In the genomic region with DNA sequence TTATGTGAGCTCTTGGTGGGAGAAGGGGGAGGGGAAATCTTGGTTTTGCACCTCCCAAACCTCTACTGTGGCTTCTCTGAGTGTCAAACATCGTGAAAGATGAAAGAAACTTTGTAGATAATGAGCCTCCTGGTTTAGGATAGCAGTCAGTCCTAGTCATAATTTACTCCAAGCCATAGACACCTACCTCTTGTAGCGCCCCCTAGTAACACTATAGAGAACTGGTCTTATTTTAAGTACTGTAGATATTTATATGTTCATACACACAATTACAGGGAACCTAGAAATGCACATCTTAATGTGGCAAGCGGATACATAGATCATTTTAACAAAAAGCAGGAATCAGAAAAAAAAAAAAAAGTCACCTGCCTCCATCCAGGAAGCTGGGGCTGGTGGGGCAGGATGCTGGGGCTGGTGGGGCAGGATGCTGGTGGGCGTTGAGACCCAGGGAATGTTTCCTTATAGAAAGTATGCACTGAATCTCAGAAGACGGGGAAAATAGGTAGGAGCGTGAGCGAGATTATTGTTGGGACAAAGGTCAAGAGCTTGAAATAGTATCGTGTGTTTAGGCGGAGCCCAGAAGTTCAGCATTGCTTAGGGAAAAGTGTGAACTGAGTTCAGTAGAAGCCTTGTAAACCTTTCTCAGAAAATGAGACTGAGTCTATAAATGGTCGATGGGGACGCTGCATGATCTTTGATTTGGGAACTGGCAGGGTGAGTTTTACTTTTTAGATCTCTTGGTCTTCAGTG, we compare ENCODE assay signal across 12 mouse cellular contexts. TPM values are rescaled to one million over a fixed set of nuclear protein-coding genes. Genes with fewer than 3 reads are reported as not detected.
DNase-seq lines count a peak whose midpoint lies in the region; ATAC-seq and TF ChIP-seq lines count a peak whose summit lies in the region.
"Had no signal": no experiment of that assay in that cellular context is flagged by ENCODE, and none has a peak within 500 bp of the region (broad histone marks: within the 10 kb centered on the region; RNA-seq: fewer than 3 reads in every experiment).

No protein-coding gene starts in this region.

- ATAC-seq in frontal cortex, adult (ENCODE audit: low TSS enrichment): no peak

- TF ChIP-seq CTCF in cerebellum, adult 2 months (IDR thresholded peaks at IDR 0.05; ENCODE audit: borderline replicate concordance, insufficient read depth, low read depth, low read length): no peak
- no peak for TF ChIP-seq CTCF in kidney, adult 2 months (conservative IDR thresholded peaks at IDR 0.05; ENCODE audit: insufficient read depth, insufficient read length, low read depth, low read length)
- TF ChIP-seq CTCF in E14TG2a.4 (conservative IDR thresholded peaks at IDR 0.05; ENCODE audit: low read length): peak; percentile 53

- no peaks in the 10 kb centered on the region; the same call in 1 of the 2 replicates for H3K9me3 ChIP-seq in E14TG2a.4 (ENCODE audit: low read length)
- H3K9me3 ChIP-seq: forebrain, embryonic 10.5 days; heart, embryonic 13.5 days had no signal

- TF ChIP-seq POLR2A in cerebellum, adult 2 months (IDR thresholded peaks at IDR 0.05; ENCODE audit: borderline replicate concordance, insufficient read depth, low read length): no peak
- TF ChIP-seq POLR2A in kidney, adult 2 months (IDR thresholded peaks at IDR 0.05; ENCODE audit: low read depth, low read length): no peak

- no peaks in the 10 kb centered on the region for H3K4me1 ChIP-seq in cerebellum, adult 2 months (ENCODE audit: control insufficient read depth, insufficient read depth, low read length)
- no peaks in the 10 kb centered on the region for H3K4me1 ChIP-seq in kidney, adult 2 months (ENCODE audit: control insufficient read depth, insufficient read depth, low read length)
- H3K4me1 ChIP-seq in E14TG2a.4 (replicated peaks; ENCODE audit: low read depth, low read length): peaks cover 8% of the 10 kb centered on the region; the same call in 1 of the 2 replicates
- H3K4me1 ChIP-seq: forebrain, embryonic 10.5 days; heart, embryonic 13.5 days had no signal

- WGBS in cerebellum, adult 2 months: 82% methylated on average over 11 of the region's 11 CpGs
- WGBS in kidney, adult 2 months: 49% methylated on average over 11 of the region's 11 CpGs

- no peaks in the 10 kb centered on the region for H3K36me3 ChIP-seq in kidney, adult 2 months (ENCODE audit: control insufficient read depth, insufficient read depth, low read length)
- H3K36me3 ChIP-seq in E14TG2a.4 (ENCODE audit: insufficient read depth, low read length): no peaks in the 10 kb centered on the region
- H3K36me3 ChIP-seq: forebrain, embryonic 10.5 days; heart, embryonic 13.5 days had no signal

- H3K27me3 ChIP-seq in cerebellum, adult 2 months (ENCODE audit: control insufficient read depth, insufficient read depth, low read length): no peaks in the 10 kb centered on the region
- H3K27me3 ChIP-seq in kidney, adult 2 months (replicated peaks; ENCODE audit: control insufficient read depth, insufficient read depth, low read length): no peaks in the 10 kb centered on the region
- no peaks in the 10 kb centered on the region for H3K27me3 ChIP-seq in E14TG2a.4 (ENCODE audit: insufficient read depth, low read length)
- H3K27me3 ChIP-seq: heart, embryonic 13.5 days had no signal

- DNase-seq in cerebellum, adult 2 months: no peak
- no peak for DNase-seq in cerebellum, adult 11-12 months
- peak; percentile 30 for DNase-seq in kidney, adult 2 months
- no peak for DNase-seq in kidney, adult 11 months
- peak; percentile 27 for DNase-seq in kidney, postnatal 14 days
- no peak for DNase-seq in retina, embryonic 14.5 days (ENCODE audit: low spot score)
- DNase-seq: spleen, adult 18-20 months; thymus, postnatal 36 days had no signal

- peak overlapping the region; percentile 46; the same call in 1 of the 2 replicates for H3K27ac ChIP-seq in cerebellum, adult 2 months (ENCODE audit: insufficient read depth, low read length)
- peak overlapping the region; percentile 93 for H3K27ac ChIP-seq in kidney, adult 2 months (ENCODE audit: insufficient read depth, low read depth, low read length)
- H3K27ac ChIP-seq: forebrain, embryonic 10.5 days; heart, embryonic 13.5 days had no signal

- peak overlapping the region; percentile 47 for H3K4me3 ChIP-seq in cerebellum, adult 2 months (replicated peaks; ENCODE audit: insufficient read depth, low read depth, low read length)
- no peak overlapping the region for H3K4me3 ChIP-seq in kidney, adult 2 months (ENCODE audit: insufficient read depth, low read depth, low read length)
- peak overlapping the region; percentile 58 for H3K4me3 ChIP-seq in E14TG2a.4 (replicated peaks; ENCODE audit: low read length)
- H3K4me3 ChIP-seq: forebrain, embryonic 10.5 days; heart, embryonic 13.5 days had no signal

RNA-seq across cellular contexts. Expression of a gene that starts 1.1 kb away (rescaled TPM):
- 107 and 119 TPM in 2 replicates for polyA plus RNA-seq in cerebellum, adult 2 months (2012; rRNA removed)
- polyA plus RNA-seq in kidney, adult 2 months (2012; rRNA removed): 0.03 and 0.09 TPM in 2 replicates
- polyA plus RNA-seq: forebrain, embryonic 10.5 days had no signal

RNA-seq across cellular contexts. Expression of a gene that starts 20.0 kb away (rescaled TPM):
- polyA plus RNA-seq in cerebellum, adult 2 months (2012; rRNA removed): 1.5 and 1.6 TPM in 2 replicates
- 0.64 TPM in 2 replicates for polyA plus RNA-seq in kidney, adult 2 months (2012; rRNA removed)

RNA-seq across cellular contexts. Expression of a gene that starts 33.4 kb away (rescaled TPM):
- polyA plus RNA-seq in cerebellum, adult 2 months (2012; rRNA removed): 5.7 and 5.9 TPM in 2 replicates
- 25.4 and 27.6 TPM in 2 replicates for polyA plus RNA-seq in kidney, adult 2 months (2012; rRNA removed)

Comparison
In these comparisons a context has a peak if more than half of its experiments do, and no peak if none do; other contexts are left out.
1. DNase-seq: peak in kidney, adult 2 months (single experiment) and kidney, postnatal 14 days (single experiment); none in cerebellum, adult 2 months (0 of 2), cerebellum, adult 11-12 months (single experiment), kidney, adult 11 months (single experiment) and retina, embryonic 14.5 days (single experiment).
2. RNA of a gene that starts 1.1 kb away (polyA plus RNA-seq): 107 to 119 TPM in cerebellum, adult 2 months; 0.03 to 0.09 TPM in kidney, adult 2 months; every median in the first group is over 10 times any median in the second.